Mouse (Mus musculus): ENCODE data around the gene Cx3cl1.

- TF ChIP-seq GATA1 (IDR thresholded peaks at IDR 0.05; ENCODE audit: borderline replicate concordance, low read length), result no peak
- no peak for TF ChIP-seq FLI1 (IDR thresholded peaks at IDR 0.05; ENCODE audit: low read length)
Measured at GRCm38 (mm10) chr8:94805811-94806210, 34.0 kb downstream of the Cx3cl1 start.
